Mouse (Mus musculus) CD8-positive naive resting alpha-beta T cell, adult 2 months (primary cell): Measurements from ENCODE around the gene Plk4.
"Not testable (repeated sequence)": the region's sequence is repeated elsewhere in the genome, so short reads cannot be mapped to it uniquely, and the experiment has no call there.

Experiments used
- DNase-seq, 2 experiments: peaks; one replicate each; pipeline ENCODE4 v3.0.0; 2022; ENCODE audit warnings: low read depth in 2 of 2, low spot score in 2 of 2

The Plk4 gene

DNA sequence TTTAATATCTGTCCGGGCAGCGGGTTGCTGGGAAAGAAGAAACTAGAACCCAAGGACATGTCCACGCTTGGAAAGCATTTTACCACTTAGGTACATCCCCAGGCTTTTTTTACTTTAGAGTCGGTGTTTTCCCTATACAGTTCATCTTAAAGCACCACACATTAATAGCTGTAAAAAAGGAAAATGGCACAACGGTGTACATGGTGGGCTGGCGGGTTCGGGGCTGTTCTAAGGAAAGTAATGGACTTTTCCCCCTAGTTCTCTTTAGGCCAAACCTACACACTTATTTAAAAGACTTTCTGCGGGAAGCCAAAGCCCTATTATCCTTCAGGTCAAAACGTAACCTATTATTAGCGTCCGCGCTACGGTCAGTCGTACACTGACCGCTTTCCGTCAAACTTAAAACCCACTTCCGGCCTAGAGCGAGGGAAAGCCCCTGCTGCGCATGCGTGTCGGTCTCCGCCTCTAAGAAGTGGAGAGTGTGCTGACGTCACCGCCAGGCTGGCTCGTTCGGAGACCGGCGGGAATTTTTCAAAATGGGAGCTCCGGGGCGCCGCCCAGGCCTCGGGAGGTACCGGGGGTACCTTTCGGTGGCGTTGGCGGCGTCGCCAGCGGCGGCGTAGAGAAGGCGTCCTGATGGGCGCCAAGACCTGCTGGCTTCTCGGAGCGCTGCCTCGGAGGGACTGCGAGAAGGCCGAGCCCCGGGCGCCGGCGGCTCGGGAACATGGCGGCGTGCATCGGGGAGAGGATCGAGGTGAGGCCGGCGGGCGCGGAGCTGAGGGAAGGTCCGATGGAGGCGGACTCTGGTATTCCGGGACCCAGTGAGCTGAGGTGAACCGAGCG lies at the start of gene Plk4:
Gene Plk4 (plus strand): TSS at position 490 of the 843 bp plus-strand sequence.
- peak; percentile 90 to 91 for DNase-seq

DNA sequence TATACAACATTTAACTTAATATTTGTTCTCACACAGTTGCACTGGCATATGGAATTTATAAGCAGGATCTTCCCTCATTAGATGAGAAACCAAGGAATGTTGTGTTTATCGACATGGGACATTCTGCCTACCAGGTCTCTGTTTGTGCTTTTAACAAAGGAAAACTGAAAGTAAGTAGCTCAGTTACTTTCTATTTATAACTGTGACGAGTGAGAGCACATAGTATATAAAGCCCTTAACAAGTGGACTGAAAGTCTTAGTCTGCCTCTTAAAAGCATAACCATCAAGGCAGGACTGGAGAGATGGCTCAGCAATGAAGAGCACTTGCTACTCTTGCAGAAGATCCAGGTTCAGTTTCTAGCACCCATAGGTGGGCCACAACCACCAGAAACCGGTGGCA lies 39.1 kb upstream of the Plk4 start:
- DNase-seq = no peak

DNA sequence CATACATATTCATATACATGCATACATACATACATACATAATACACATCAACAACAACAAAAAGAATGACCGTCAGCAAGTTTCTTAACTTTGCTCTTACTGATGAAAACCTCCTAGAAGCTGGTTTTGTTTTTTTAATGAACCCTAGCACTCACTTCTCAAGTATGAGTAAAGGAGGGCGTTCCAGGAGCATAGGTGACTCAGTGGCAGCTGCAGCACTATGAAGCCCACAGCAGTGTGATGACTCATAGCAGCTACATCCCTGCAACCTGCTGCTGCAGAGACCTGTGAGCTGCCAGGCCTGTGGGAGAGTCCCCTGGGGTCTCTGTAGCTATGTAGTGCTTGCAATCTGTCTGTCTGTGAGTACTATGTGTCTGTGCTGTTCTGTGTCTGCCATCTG lies 38.5 kb upstream of the Plk4 start:
- no peak for DNase-seq

DNA sequence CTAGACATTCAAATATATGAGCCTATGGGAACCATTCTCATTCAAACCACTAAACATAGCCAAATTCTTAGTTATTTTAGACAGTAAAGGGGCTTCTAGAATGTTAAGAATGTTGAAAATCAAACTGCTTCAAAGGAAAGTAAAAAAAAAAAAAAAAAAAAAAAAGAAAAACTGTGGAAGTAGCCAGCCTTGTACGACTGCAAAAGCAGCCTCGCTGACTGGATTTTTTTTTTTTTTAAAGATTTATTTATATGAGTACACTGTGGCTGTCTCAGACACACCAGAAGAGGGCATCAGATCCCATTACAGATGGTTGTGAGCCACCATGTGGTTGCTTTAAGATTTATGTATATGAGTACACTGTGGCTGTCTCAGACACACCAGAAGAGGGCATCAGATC lies 6.0 kb upstream of the Plk4 start:
- no peak for DNase-seq

DNA sequence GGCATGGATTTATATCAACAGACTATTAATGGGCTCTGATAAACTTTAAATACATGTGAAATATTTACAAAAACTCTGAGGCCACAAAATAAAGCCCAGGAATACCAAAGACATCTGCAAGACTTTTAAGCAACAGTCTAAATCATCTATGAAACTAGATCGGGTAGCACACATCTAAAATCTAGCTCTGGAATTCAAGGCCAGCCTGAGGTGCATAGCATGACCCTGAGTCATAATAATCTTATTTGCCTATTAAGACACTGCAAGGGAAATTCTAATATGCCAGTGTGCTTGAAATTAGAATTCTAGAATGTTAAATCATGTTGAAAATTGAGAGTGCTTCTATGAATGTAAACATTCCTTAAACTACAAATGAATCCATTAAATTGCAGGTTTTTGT lies 1.8 kb upstream of the Plk4 start:
- no peak for DNase-seq

DNA sequence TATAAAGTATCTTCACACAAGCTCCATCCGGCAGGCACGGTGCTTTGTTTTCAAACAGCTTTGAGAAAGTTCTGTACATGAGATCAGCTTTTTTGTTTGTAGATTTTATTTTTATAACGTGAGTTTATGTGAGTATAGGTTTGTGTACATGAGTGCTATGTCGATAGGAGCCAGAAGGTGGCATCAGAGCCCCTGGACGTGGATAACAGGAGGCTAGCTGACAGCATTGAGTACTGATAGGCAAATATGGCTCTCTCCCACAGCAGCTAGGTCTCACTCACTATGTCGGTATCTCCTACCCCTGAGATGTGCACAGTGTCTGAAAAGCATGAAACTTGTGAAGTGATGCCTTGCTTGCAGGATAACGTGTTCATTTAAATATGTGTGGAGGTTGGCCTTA lies 1.3 kb upstream of the Plk4 start:
- peak; percentile 35 to 53 for DNase-seq

DNA sequence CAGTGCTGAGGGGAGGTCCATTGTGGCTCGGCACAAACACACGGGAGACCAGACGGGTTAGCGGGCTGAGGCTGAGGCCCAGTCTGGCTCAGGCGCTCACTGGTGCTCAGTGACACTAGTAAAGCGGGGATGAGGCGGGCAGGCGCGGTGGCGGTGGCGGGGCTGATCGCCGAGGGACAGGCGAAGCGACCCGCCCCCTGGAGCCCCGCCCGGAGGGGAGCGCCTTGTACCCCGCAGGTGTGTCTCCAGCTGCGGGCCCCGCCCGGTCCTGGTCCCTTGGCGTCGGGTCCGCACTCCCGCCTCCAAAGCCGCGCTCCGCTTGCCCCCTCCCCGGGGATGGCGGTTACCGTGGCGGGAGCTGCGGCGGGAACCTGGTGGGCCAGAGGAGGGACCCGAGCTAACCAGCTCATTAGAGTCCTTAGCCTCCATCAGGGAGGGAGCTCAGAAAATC lies 579 bp downstream of the Plk4 start:
- peak; percentile 35 to 50 for DNase-seq

DNA sequence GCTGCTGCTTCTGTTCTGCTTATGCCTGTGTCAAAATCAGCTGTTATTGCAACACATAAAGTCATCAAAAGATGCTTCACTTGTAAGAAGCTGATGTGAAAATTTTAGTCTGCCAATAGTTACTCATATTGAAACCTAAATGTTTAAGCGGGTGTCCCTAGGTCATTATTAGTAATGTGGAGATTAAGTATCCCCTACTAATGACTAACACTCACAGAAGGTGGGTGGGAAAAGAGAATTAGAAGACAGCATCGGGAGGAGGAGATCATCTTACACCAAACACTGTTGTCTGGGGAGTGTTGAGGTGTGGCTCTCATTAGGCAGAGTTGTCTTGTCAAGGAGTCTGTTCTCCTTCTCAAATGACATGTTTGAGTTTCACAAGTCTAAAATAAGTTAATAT lies 7.1 kb downstream of the Plk4 start:
- no peak for DNase-seq

DNA sequence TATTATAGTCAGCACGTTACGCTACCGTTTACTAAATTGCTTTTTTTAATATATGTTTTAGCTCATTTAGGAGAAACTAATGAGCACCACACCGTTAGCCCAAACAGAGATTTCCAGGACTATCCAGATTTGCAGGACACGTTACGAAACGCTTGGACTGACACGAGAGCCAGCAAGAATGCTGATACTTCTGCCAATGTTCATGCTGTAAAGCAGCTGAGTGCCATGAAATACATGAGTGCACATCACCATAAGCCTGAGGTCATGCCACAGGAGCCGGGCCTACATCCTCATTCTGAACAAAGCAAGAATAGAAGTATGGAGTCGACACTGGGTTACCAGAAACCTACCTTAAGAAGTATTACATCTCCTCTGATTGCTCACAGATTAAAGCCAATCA lies 8.9 kb downstream of the Plk4 start:
- no peak for DNase-seq

DNA sequence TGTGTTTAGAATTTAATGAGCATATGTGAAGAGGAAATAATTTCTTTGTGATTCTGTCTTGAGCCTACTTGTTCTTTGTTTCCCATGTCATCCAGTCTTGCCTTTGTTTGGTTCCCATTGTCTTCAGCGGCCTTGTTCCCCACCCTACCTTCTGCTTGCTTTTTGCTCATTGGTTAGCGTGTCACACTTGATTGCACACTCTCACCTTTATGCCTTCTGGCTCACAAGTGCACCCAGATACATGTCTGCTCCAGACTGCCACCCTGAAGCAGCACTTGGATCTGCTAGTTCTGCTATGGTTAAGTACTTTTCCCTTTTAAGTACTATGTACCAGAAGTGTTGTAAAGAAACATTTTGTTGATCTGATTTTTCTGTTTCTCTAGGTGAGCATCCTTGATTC lies 10.1 kb downstream of the Plk4 start:
- DNase-seq = no peak

DNA sequence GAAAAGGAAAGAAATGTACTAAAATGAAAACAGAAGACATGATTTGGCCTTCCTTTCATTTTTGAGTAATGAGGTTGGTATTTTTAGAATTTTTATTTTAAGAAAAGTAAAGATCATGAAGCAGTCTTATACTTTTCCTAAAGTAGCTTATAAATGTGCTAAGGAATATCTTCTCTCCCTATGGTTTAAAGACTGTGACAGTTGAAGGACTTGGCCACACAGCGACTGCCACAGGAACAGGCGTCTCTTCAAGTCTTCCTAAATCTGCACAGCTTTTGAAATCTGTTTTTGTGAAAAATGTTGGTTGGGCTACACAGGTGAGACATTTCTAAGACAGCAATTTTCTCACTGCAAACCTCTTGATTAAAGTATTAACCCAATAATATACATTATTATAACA lies 13.5 kb downstream of the Plk4 start:
- no peak for DNase-seq

DNA sequence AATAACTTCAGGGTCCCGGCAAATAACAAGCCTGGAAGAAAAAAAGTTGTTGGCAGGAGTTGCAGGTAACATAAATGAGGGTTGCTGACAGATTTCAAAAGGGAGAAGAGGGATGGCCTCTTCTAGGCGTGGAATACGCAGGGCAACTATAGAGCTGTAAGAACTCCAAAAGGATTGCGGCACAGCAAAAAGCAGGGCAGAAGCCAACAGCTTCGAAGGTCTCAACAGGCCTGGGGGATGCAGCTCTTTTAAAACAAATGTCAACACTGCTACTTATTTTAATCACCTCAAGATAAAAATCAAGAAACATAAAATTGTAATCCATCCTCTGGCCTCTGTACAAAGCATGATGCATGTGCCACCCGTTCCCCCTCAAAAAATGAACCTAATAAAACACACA lies 45.7 kb downstream of the Plk4 start:
- DNase-seq = not testable (repeated sequence)

DNA sequence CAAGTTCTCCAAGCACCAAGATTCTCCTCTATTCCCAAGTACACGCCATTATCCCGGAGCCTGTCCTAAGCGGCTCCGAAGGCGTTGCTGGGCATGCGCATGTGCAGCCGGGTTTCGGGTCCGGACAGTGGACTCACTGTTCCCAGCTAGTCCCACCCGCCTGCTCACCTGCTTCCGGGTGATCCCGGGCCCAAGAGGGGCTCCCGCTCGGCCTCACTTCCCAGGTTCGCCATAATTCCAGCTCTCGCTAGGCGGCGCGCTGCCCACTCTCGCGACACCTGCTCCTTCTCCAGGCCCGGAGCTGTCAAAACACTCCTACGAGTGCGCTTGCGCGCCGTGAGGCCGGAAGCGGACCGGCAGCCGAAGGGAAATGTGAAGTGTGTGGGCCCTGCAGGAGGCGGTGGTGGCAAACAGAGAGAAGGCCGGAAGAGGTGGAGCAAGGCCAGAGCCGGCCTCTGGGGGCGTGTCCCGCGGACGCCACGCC lies 46.7 kb downstream of the Plk4 start, which contains the start of gene Mfsd8:
Gene Mfsd8 (minus strand): TSS at position 414 of the 484 bp plus-strand sequence.
- peak; percentile 93 to 95 for DNase-seq

DNA sequence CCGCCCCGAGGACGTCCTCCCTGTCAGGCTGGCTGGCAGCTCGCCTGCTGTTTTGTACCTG lies 47.0 kb downstream of the Plk4 start, which contains the start of gene Abhd18:
Gene Abhd18 (plus strand): TSS at position 14 of the 61 bp plus-strand sequence.
- DNase-seq = not testable (repeated sequence)

DNA sequence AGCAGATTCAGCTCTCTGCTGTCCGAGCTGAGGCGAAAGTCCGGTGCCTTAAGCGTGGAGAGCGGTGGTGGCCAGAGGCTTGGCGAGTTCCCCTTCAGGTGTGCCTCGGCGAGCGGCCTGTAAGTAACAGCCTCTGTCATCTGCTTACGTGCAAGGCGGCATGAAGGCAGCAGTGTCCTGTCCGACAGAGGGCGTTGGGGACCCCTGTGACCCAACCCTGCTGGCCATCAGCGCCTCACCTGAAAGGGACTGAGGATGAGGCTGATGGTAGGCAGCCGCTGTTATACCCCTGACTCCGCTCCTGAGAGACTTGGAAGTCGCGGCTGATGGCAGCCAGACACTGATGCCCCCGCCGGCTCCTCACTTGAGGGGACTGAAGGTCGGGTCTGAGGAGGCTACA lies 47.2 kb downstream of the Plk4 start:
- peak; percentile 21 to 37 for DNase-seq

DNA sequence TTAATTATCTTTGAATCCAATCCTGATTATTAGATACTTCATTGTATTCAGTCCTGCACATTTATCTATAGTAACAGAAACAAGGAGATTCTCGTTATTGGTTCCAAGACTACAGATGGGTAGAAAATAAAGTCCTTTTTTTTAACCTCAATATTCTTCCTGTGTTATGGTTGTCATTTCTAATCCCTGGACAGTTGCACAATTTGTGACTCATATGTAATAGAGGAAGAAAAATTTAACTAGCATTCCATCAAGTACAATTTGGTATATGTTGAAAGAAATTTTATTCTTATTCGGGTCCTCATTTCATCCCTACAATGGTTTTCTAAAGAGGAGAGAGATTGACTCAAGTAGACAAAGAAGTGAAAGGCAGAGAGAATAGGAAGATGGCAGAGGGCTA lies 48.1 kb downstream of the Plk4 start:
- DNase-seq = not testable (repeated sequence)

DNA sequence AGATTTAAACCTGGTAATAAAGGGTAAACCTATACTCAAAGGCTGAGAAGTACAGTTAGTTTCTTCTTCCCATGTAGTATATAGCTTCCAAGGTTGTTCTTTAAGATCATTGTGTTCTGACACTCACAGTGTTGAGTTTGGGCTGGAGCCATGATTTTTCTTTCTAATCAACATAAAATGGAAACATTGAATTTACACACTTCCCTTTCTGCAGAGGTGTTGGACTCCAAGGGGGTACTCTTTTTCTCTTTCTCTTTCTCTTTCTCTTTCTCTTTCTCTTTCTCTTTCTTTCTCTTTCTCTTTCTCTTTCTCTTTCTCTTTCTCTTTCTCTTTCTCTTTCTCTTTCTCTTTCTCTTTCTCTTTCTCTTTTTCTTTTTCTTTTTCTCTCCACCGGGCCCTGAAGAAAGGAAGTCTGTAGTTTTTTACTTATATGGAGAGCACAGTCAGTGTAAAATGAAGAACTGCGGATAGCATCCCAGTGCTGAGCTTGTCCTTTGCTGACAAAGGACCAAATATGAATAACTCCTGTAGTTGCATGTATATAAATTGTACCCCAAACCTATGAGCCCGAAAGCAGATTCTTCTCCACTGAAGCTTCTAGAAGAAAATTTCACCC lies 53.4 kb downstream of the Plk4 start:
- DNase-seq = not testable (repeated sequence)
